Mouse (Mus musculus) liver, embryonic 14 days (tissue): ENCODE results near the gene Ptprj. TPM values are rescaled to one million over a fixed set of nuclear protein-coding genes. Genes with fewer than 3 reads are reported as not detected.

ENCODE experiments used
- polyA plus RNA-seq: library from polyadenylated mRNA; depleted of rRNA; stranded (reverse); fragments of >200 nt; gene quantifications from 2 replicates; pipeline ENCODE4 v1.2.3, GENCODE M21; 2012; rRNA removed

Ptprj gene
- 2.4 and 3.1 TPM in 2 replicates for polyA plus RNA-seq

GRCm38 (mm10) chr2:90580236-90581005, at the start of gene Ptprj:
Gene Ptprj (minus strand): TSS chr2:90580647.

DNA sequence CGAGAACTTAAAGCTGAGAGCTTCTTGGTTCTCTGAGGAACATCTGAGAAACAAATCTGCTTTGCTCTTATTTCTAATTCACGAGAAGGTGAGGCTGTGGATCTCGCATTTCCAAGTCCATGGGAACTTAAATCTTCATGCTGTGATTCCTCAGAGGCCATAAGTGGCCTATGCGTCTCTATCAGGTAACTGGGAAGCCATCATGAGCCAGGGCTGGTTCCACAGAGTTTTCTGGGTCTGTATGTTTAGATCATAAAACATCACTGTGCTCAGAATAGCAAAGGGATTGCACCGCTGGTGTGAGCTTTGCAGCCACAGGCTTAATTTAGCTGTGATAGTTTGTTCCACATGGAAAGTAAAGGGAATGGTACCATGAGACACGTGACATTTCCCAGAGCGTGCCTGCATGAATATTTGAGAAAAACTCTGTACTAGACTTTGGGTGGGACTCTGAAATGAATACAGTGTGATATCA, 181.8 kb downstream of the Ptprj start, which contains the start of gene Olfr1274-ps:
Gene Olfr1274-ps, plus strand, starts transcription at position 51 of the 475 bp plus-strand sequence.

Other genes starting within 250 kb of the Ptprj start
- not detected in 2 replicates for gene Olfr1274-ps, start 182.0 kb downstream of the Ptprj start, polyA plus RNA-seq
- 17.9 and 23.0 TPM in 2 replicates for gene Nup160, start 96.6 kb upstream of the Ptprj start, polyA plus RNA-seq
- gene Fnbp4, start 164.7 kb upstream of the Ptprj start, polyA plus RNA-seq = 26.6 and 30.6 TPM in 2 replicates
- gene Agbl2, start 202.1 kb upstream of the Ptprj start, polyA plus RNA-seq = 0.03 and 0.05 TPM in 2 replicates